ENCODE assay signal across 9 mouse cellular contexts in the genomic region with DNA sequence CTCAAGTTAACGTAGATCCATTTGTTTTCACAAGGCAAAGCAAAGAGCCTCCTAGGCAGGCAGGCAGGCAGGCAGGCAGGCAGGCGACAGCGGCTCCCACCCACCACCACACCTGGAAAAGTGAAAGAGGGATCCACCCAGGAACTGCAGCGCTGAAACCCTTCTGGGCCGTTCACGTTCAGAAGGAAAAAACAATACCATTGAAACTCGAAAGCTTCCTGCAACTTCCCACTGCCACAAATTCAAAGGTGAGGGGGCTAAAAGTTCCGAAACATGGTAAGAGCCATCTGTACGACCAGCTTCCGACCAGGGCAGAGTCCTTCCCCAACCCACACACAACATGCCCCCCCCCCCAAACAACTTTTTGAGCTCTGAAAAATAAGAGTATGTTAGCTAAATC. TPM values are rescaled to one million over a fixed set of nuclear protein-coding genes. Genes with fewer than 3 reads are reported as not detected.
DNase-seq lines count a peak whose midpoint lies in the region; ATAC-seq and TF ChIP-seq lines count a peak whose summit lies in the region.
"Had no signal": no experiment of that assay in that cellular context is flagged by ENCODE, and none has a peak within 500 bp of the region (broad histone marks: within the 10 kb centered on the region; RNA-seq: fewer than 3 reads in every experiment).

No protein-coding gene starts in this region.

- intact Hi-C loops in left cerebral cortex, postnatal 36 days (cut with DNase I): loop anchor here (2.0 to 5.0 kb wide), 2 partner anchors 15 to 32 kb away; no protein-coding TSS in a partner anchor

- H3K27ac ChIP-seq in kidney, adult 2 months (ENCODE audit: insufficient read depth, low read depth, low read length): peak overlapping the region; percentile 82
- peak overlapping the region; percentile 97 for H3K27ac ChIP-seq in heart, embryonic 12.5 days (ENCODE audit: poor library complexity, severe bottlenecking)
- no peak overlapping the region for H3K27ac ChIP-seq in limb, embryonic 11.5 days (replicated peaks; ENCODE audit: low read depth, low read length)

- ATAC-seq in heart, embryonic 12.5 days (ENCODE audit: insufficient number of reproducible peaks, low FRiP score): no peak
- ATAC-seq in limb, embryonic 11.5 days (ENCODE audit: insufficient number of reproducible peaks, low FRiP score, low TSS enrichment, low read depth): no peak

- no peaks in the 10 kb centered on the region for H3K27me3 ChIP-seq in kidney, adult 2 months (replicated peaks; ENCODE audit: control insufficient read depth, insufficient read depth, low read length)
- H3K27me3 ChIP-seq in heart, embryonic 12.5 days (replicated peaks): no peaks in the 10 kb centered on the region
- no peaks in the 10 kb centered on the region for H3K27me3 ChIP-seq in limb, embryonic 11.5 days (ENCODE audit: control insufficient read depth, insufficient read depth, low read length)
- no peaks in the 10 kb centered on the region for H3K27me3 ChIP-seq in myocyte (ENCODE audit: control insufficient read depth, insufficient read depth, insufficient read length)

- no peaks in the 10 kb centered on the region for H3K9me3 ChIP-seq in heart, embryonic 12.5 days (replicated peaks)
- no peaks in the 10 kb centered on the region for H3K9me3 ChIP-seq in limb, embryonic 11.5 days (ENCODE audit: control insufficient read depth, low read length)

- H3K4me3 ChIP-seq in kidney, adult 2 months (ENCODE audit: insufficient read depth, low read depth, low read length): peak overlapping the region; percentile 100
- H3K4me3 ChIP-seq in heart, embryonic 12.5 days: peak overlapping the region; percentile 67
- H3K4me3 ChIP-seq in limb, embryonic 11.5 days (ENCODE audit: low read depth, low read length): peak overlapping the region; percentile 67
- peak overlapping the region; percentile 82 for H3K4me3 ChIP-seq in myocyte

- H3K79me2 ChIP-seq in myocyte (ENCODE audit: control insufficient read depth, insufficient read depth): peaks cover 56% of the 10 kb centered on the region

- no peaks in the 10 kb centered on the region for H3K36me3 ChIP-seq in kidney, adult 2 months (ENCODE audit: control insufficient read depth, insufficient read depth, low read length)
- 0 out of 2 replicates have a peak, but pooled peaks cover 3% of the 10 kb centered on the region for H3K36me3 ChIP-seq in heart, embryonic 12.5 days
- H3K36me3 ChIP-seq in limb, embryonic 11.5 days (ENCODE audit: control insufficient read depth, insufficient read depth, low read length): no peaks in the 10 kb centered on the region
- H3K36me3 ChIP-seq in myocyte (ENCODE audit: control insufficient read depth, insufficient read depth): no peaks in the 10 kb centered on the region

- peak overlapping the region; percentile 14 for H3ac ChIP-seq in myocyte (ENCODE audit: control insufficient read depth, insufficient read length)

- H3K4me1 ChIP-seq in kidney, adult 2 months (ENCODE audit: control insufficient read depth, insufficient read depth, low read length): peaks cover 10% of the 10 kb centered on the region; the same call in 1 of the 2 replicates
- H3K4me1 ChIP-seq in heart, embryonic 12.5 days (replicated peaks): peaks cover 21% of the 10 kb centered on the region
- no peaks in the 10 kb centered on the region for H3K4me1 ChIP-seq in limb, embryonic 11.5 days (ENCODE audit: control insufficient read depth, insufficient read depth, low read length)

- 0% methylated on average over 10 of the region's 10 CpGs for WGBS in kidney, adult 2 months
- WGBS in heart, embryonic 12.5 days: 0% methylated on average over 10 of the region's 10 CpGs
- under 1% methylated on average over 10 of the region's 10 CpGs for WGBS in limb, embryonic 11.5 days

- no peak for TF ChIP-seq CTCF in kidney, adult 2 months (conservative IDR thresholded peaks at IDR 0.05; ENCODE audit: insufficient read depth, insufficient read length, low read depth, low read length)

- no peak for TF ChIP-seq POLR2A in kidney, adult 2 months (IDR thresholded peaks at IDR 0.05; ENCODE audit: low read depth, low read length)
- TF ChIP-seq POLR2A in myocyte (IDR thresholded peaks at IDR 0.05; ENCODE audit: insufficient read length, low read depth): no peak

- DNase-seq in kidney, adult 2 months: peak; percentile 38
- no peak for DNase-seq in kidney, adult 11 months
- DNase-seq in brain, adult 2 months (ENCODE audit: low read depth, low spot score): peak; percentile 33
- peak; percentile 51 for DNase-seq in limb, embryonic 11.5 days (ENCODE audit: low spot score)
- no peak for DNase-seq in left cerebral cortex, postnatal 36 days (ENCODE audit: low spot score in 2 of 2)
- DNase-seq in thymus, postnatal 25 days: no peak

- H3K9ac ChIP-seq in heart, embryonic 12.5 days: peak overlapping the region; percentile 89
- peak overlapping the region; percentile 61 for H3K9ac ChIP-seq in limb, embryonic 11.5 days (ENCODE audit: low read length)

- H3K4me2 ChIP-seq in heart, embryonic 12.5 days: peak overlapping the region; percentile 65
- H3K4me2 ChIP-seq in limb, embryonic 11.5 days (ENCODE audit: low read depth, severe bottlenecking): peak overlapping the region; percentile 39
- peak overlapping the region; percentile 78 for H3K4me2 ChIP-seq in myocyte (ENCODE audit: low read depth)

TF ChIP-seq in myocyte, 11 proteins besides CTCF, POLR2A, EP300 and RAD21:
- TF ChIP-seq MYOG (IDR thresholded peaks at IDR 0.05; ENCODE audit: control insufficient read depth in 1 of 3, insufficient read depth in 1 of 3, insufficient read length in 2 of 3, low read depth in 2 of 3): no peak
TF ChIP-seq in myocyte: peak in this region for 0.

RNA-seq across cellular contexts. Expression of a gene that starts 0.9 kb away (rescaled TPM):
- polyA plus RNA-seq in kidney, adult 2 months (2012; rRNA removed): 53.2 and 58.7 TPM in 2 replicates
- 105 and 109 TPM in 2 replicates for polyA plus RNA-seq in heart, embryonic 12.5 days (2016; fragmentation: Nextera tagmentation; extraction: Ambion mirVana)
- polyA plus RNA-seq in limb, embryonic 11.5 days (2014; fragmentation: Nextera tagmentation; extraction: Ambion mirVana): 35.2 and 38.7 TPM in 2 replicates
- 64.6 TPM for polyA plus RNA-seq in myocyte (2012; fragmentation: generic; extraction: Trizol)
- total RNA-seq in left cerebral cortex, postnatal 36 days (2021): 10 to 100 TPM; 56.8 to 66.1 TPM

RNA-seq across cellular contexts. Expression of a gene that starts 9.2 kb away (rescaled TPM):
- polyA plus RNA-seq in kidney, adult 2 months (2012; rRNA removed): 0.02 TPM in 1 of 2 replicates, not detected in the other
- polyA plus RNA-seq in heart, embryonic 12.5 days (2016; fragmentation: Nextera tagmentation; extraction: Ambion mirVana): 0.10 TPM in 2 replicates
- polyA plus RNA-seq in limb, embryonic 11.5 days (2014; fragmentation: Nextera tagmentation; extraction: Ambion mirVana): 0.09 and 0.37 TPM in 2 replicates
- 0.01 TPM for polyA plus RNA-seq in myocyte (2012; fragmentation: generic; extraction: Trizol)
- not detected for total RNA-seq in left cerebral cortex, postnatal 36 days (2021)

RNA-seq across cellular contexts. Expression of a gene that starts 20.9 kb away (rescaled TPM):
- polyA plus RNA-seq in kidney, adult 2 months (2012; rRNA removed): 29.6 and 32.2 TPM in 2 replicates
- 279 and 282 TPM in 2 replicates for polyA plus RNA-seq in heart, embryonic 12.5 days (2016; fragmentation: Nextera tagmentation; extraction: Ambion mirVana)
- polyA plus RNA-seq in limb, embryonic 11.5 days (2014; fragmentation: Nextera tagmentation; extraction: Ambion mirVana): 485 and 509 TPM in 2 replicates
- polyA plus RNA-seq in myocyte (2012; fragmentation: generic; extraction: Trizol): 129 TPM
- 10 to 100 TPM; 35.5 to 41.2 TPM for total RNA-seq in left cerebral cortex, postnatal 36 days (2021)

RNA-seq across cellular contexts. Expression of a gene that starts 28.2 kb away (rescaled TPM):
- polyA plus RNA-seq in kidney, adult 2 months (2012; rRNA removed): not detected in 2 replicates
- not detected in 2 replicates for polyA plus RNA-seq in heart, embryonic 12.5 days (2016; fragmentation: Nextera tagmentation; extraction: Ambion mirVana)
- polyA plus RNA-seq in limb, embryonic 11.5 days (2014; fragmentation: Nextera tagmentation; extraction: Ambion mirVana): not detected in 2 replicates
- not detected for polyA plus RNA-seq in myocyte (2012; fragmentation: generic; extraction: Trizol)
- 1 to 10 TPM; 6.0 to 8.1 TPM for total RNA-seq in left cerebral cortex, postnatal 36 days (2021)
- total RNA-seq: adrenal gland, postnatal 36 days had no signal

RNA-seq across cellular contexts. Expression of a gene that starts 28.5 kb away (rescaled TPM):
- polyA plus RNA-seq in kidney, adult 2 months (2012; rRNA removed): 7.8 and 9.3 TPM in 2 replicates
- polyA plus RNA-seq in heart, embryonic 12.5 days (2016; fragmentation: Nextera tagmentation; extraction: Ambion mirVana): 28.8 and 30.3 TPM in 2 replicates
- 54.1 and 55.4 TPM in 2 replicates for polyA plus RNA-seq in limb, embryonic 11.5 days (2014; fragmentation: Nextera tagmentation; extraction: Ambion mirVana)
- polyA plus RNA-seq in myocyte (2012; fragmentation: generic; extraction: Trizol): 20.3 TPM
- total RNA-seq in left cerebral cortex, postnatal 36 days (2021): 10 to 100 TPM; 27.2 to 31.9 TPM

Comparison
In these comparisons a context has a peak if more than half of its experiments do, and no peak if none do; other contexts are left out.
1. DNase-seq: peak in kidney, adult 2 months (single experiment), brain, adult 2 months (single experiment) and limb, embryonic 11.5 days (single experiment); none in kidney, adult 11 months (single experiment), left cerebral cortex, postnatal 36 days (0 of 2) and thymus, postnatal 25 days (single experiment).
2. Peak in every context shown above with its lines, with median percentiles within 50 percentile points of each other: H3K4me3 ChIP-seq and H3K4me2 ChIP-seq.